Mouse (Mus musculus) brown adipose tissue, adult 24 weeks (tissue): ENCODE measurements around the gene Tmx1. TPM values are rescaled to one million over a fixed set of nuclear protein-coding genes. Genes with fewer than 3 reads are reported as not detected.

Experiments
- polyA plus RNA-seq: library from polyadenylated mRNA; stranded (reverse); fragments of >200 nt; gene quantifications from 2 replicates; pipeline ENCODE4 v1.2.4, GENCODE M21; 2012; ENCODE audit not compliant: missing spikeins, insufficient read depth, insufficient read length

Gene Tmx1
- polyA plus RNA-seq, 1 experiment, result 24.3 TPM

Other genes starting within 250 kb of the Tmx1 start
- gene Pygl, start 221.6 kb upstream of the Tmx1 start, polyA plus RNA-seq, result 660 and 992 TPM in 2 replicates
- gene Trim9, start 105.5 kb upstream of the Tmx1 start, polyA plus RNA-seq, result not detected in 2 replicates